Mouse (Mus musculus) cortical plate, adult 2 months (tissue): ENCODE measurements around the gene Tex44.

Experiments used
- CTCF ChIP-seq: fragments of 200-500 bp; IDR thresholded peaks from 2 replicates; pipeline ENCODE4 v1.5.1; 2011; ENCODE audit warnings: mild to moderate bottlenecking, control low read depth, low read length; ENCODE audit not compliant: insufficient read depth; ENCODE audit errors: extremely low read depth
- POLR2A ChIP-seq: fragments of 200-500 bp; IDR thresholded peaks from 2 replicates; pipeline ENCODE4 v1.6.1; 2011; ENCODE audit warnings: mild to moderate bottlenecking, low read length, control low read depth; ENCODE audit not compliant: insufficient read depth; ENCODE audit errors: extremely low read depth

GRCm38 (mm10) chr1:86416321-86416720 is 9.8 kb upstream of the Tex44 start:
- peak; percentile 78 for TF ChIP-seq CTCF
- TF ChIP-seq POLR2A, result no peak
